Mouse (Mus musculus): Measurements from ENCODE around the gene Tmem200c.

Tmem200c gene

DNA sequence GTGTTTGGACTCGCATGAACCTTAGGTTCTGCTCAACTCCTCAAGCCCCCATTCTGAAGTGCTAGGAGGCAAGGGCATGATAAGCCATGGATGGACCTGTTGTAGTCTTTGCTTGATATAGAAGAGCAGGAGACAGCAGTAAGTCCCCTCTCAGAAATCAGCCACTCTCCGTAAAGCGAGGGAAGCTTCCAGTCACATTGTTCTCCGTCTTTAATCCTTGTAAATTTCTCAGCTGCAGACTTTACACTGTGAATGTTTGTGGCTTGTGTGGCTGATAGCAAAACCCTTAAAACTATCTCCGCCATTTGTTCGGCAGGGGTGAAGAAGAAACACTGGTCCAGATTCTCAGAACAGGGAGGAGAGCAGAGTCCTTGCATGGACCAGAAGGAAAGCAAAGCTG is at the start of gene Tmem200c:
Gene Tmem200c, plus strand, starts transcription at position 301 of the 400 bp plus-strand sequence.
- DNase-seq, result no peak

DNA sequence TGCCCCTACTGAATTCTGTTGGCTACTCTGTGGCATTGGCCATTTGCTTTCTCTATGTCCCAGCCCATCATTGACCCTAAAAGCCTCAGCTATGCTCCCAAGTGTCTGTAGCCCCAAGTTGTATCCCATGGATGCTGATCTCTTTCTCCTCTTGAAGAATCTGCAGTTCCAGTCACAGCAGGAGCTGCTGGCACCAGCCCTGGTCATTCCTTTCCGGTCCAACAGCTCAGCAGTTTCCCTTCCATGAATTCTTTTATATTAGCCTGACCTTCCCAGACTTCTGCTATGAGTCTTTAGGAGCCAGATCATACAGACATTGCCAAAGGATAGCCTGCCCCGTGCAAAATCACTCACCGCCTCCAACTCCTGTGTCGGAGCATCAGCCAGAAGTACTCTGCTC is 32.7 kb upstream of the Tmem200c start:
- DNase-seq, result no peak

DNA sequence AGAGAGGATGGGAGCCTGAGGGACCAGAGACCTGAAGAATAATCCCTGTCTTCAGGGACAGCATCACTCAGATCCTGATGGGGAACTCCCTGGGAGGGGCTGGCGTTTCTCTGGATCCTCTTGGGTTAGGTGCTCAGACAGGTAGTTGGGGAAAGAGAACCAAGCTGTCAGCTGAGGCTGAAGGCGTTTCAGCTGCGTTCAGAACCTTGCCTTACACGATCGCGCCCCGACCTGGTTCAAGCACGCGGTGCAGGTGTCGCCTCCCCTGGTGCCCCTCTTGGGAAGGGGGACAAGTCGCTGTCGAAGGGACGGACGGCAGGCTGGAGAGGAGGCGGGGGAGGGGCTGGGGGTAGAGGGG is 10.2 kb downstream of the Tmem200c start:
- no peak for DNase-seq

DNA sequence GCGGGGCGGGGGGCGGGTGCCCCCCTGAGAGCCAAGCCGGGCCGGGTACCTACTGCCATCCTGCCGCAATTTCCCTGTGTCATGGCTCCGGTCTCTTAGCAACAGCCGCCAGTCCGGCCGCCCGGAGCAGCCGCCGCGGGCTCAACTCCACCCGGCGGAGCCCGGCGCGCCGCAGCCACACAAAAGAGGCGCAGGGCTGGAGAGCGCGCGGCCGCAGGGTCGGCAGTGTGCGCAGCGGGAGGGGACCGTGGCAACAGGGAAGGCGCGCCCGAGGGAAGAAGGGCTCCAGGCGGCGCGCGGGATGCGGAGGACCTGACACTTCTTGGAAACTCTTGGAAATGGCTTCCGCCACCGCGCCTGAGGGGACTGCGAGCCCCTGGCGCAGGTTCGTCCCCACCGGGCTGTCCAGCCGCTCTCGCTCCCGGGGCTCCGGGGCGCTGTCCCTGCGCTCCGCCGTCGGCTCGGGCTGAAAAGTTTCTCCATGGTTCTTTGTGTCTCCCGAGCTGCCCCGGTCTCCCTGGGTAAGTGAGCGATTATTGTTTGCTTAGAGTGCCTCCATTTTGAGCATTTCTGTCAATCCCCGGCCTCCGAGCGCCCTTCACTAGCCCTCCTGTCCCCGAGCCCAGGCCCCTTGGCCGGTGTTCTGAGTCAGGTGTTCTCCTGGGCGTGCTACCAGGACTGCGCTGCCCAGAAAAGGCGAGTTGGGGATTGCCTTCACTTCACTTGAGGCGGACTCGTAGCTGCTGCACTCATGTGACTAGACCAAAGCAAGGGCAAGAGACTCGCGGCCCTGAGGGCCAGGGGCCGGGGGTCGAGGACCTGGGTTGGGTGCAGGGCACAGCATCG is 10.8 kb downstream of the Tmem200c start:
- DNase-seq, result no peak

DNA sequence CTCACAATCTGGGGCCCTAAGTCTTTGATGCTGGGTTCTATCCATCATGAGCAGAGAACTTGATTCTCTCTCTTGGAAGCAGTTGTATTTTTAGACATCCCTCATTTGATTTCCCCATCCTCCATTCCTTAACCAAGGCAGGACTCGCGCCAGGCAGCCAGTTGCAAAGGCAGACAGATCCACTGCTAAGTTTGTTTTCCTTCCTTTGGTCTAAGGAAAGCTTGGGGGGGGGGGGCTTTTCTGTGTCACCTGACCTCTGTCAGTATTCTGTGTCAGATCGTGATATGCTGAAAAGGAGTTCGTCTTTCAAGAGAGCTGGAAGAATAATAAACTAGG is 11.4 kb downstream of the Tmem200c start:
- DNase-seq, result no peak

DNA sequence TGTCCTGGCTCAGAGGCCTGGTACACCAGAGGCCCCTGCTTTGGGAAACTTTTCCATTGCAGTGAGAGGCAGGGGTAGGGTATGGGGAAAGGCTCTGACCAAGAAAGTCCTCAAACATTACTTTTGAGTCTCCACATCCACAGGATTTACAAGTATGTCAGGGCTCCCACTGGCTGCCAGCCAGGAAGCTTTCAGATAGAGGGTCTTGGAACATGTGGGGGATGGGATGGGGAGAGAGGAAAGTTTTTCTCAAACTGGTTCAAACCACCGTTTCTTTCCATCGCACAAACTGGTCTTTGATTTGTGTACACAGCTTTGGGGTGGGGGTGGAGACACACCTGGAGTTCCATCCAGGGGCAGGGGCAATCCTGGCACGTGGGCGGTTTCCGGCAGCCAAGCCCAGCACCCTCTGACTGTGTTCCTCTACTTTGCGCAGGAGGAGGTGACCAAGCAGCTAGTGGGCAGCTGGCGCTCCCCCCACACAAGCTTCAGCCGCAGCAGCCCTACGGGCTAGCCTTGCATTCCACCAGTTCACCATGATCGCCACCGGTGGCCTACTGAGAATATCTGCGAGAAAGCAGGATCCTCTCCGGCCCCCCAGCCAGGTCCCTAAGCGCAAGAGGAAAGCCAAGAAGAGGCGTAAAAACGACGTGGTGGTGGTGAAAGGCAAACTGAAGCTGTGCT is 13.6 kb downstream of the Tmem200c start:
- no peak for DNase-seq

DNA sequence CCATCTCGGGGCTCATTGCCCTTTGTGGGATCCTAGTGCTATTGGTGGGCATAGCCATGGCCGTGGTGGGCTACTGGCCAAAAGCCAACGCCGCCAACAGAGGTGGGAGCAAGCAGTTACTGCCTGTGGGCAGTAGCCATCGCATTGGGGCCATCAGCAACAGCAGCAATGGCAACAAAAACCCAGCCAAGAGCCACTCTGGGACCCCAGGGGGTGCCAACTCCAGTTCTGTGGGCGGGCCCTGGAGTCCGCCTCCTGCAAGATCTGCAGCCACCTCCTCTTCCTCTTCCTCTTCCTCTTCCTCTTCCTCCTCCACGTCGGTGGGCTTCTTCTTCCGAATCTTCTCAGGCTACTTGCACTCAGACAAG is 14.1 kb downstream of the Tmem200c start:
- no peak for DNase-seq

DNA sequence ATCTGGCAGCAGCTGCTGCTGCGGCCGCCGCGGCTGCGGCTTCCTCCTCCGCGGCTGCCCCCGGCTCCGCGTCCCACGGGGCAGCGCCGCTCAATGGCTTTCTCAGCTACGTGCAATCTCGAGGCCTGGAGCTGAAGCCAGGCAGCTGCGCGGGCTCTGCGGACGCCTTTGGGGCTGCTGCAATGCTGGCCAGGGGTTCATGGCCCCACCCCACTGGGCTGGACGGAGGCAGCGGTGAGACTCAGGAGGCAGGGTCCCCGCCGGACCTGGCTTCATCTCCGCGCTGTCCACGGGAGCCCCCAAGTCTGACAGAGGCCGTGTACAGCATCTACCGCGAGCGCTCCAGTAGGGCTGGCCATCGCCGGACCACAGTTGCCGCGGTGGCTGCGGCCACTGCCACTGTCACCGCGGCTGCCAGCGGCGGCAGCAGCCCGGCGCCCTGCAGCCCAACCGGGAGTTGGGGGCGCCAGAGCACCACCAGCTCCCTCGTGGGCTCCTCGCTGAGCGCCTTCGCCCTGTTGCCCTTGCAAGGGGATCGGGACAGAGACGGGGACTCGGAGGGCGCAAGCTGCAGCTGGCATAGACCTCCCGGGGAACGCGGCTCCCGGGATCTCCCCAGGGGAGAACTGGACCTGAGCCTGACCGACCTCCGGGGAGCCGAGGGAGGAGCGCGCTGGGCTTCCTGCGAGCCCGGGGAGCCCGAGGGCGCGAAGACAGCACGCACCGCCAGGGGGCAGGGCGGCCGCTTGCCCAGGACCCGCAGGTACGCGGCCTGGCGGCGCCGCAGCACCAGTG is 14.9 kb downstream of the Tmem200c start:
- no peak for DNase-seq

DNA sequence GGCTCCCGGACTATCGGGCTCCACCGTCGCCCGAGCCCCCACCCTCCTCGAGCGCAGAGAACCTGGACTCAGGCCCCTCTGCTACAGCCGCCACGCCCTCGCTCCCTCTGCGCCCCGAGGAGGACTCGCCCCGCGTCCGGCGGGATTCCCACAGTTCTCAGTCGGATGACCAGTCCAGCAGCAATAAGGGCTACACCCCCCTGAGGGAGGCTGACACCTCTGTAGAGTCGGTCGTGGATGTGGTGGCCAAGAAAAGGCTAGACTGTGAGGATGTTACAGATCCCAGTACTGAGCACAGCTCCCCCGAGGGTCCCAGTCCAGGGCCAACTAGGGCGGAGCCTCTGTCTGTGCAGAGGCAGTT is 15.4 kb downstream of the Tmem200c start:
- no peak for DNase-seq

DNA sequence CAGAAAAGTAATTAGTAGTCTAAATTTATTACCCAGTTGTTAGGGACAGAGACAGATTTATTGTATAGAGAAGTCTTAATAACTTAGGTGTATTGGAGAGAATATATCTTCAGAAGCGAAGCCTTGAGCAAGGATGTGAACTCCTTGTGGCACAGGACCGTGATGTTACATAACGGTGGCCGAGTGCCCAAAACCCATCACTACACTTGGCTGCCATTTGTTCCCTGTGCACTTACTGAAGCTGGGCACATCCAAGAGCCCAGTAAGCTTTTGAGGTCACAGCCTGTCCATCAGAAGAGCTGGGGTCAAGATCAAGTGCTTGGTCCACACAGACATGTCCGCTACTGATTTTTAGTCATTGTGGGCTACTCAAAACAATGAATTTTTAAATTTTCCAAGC is 19.5 kb downstream of the Tmem200c start:
- no peak for DNase-seq

DNA sequence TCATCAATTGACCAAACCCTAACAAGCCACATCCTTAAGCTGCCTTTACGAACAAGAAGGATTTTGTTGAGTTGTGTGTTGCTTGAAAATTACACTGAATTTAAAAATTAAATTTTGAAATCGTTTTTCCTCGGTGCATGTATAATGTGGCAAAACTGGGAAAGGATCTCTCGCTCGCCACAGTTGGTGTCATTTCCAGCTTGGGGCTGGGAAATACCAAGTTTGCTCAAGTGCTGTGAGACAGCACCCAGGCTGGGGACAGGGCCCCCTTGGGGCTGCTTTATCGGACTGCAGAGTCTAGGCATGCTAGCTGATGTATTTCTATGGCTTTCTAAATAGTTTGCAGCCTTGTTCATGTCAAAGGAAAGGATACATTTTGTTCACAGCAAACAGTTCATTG is 22.3 kb downstream of the Tmem200c start:
- DNase-seq, result no peak

DNA sequence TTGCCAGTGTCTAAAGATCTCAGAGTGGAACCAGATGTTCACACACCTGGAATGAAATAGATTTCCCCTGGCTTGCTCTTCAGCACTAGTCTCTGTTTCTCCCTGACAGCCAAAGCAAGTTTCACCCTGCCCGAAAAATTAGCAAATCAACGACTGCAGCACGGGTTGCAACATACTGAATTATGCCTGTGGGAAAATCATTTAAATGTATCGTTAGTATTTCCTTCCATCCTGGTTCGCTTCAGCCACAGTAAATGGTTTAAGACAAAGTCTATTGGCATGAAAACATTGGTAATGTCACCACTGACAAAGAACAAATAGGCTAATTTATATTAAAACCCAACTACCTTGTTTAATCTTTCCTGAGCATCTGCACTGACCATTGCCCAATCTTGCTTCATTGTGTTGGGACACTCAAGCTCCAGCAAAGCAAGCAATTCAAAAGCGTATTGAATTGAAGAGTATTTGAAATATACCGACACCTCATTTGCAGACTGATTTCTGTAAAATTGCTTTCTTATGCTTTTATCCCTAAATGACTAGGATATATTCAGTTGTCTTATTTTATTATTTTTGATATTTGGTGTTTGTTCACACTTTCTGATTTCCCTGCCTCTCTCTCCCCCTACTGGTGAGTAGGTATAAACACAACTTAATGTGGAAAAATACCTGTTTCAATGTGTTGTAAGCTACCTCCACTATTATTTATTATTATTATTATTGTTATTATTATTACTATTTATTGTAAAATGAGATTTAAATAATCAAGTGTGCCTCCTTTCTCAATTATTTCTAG is 25.9 kb downstream of the Tmem200c start:
- no peak for DNase-seq

DNA sequence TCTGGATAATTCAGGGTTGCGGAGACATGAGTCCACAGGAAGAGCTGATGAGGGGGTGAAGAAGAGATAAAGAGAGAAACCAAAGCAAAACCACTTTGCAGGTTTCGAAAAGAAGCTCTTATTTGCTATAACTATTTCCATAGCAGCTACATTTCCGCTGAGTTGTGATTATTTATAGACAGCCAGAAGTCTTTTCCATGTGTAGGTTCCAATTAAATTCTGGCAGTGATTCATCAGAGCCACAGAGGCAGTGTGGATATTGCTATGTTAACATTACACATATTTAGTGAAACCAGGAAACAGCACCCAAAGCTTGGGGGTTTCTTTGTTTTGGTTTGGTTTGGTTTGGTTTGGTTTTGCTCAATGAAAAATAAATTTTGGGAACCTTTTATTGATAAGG is 37.8 kb downstream of the Tmem200c start:
- DNase-seq, result no peak

DNA sequence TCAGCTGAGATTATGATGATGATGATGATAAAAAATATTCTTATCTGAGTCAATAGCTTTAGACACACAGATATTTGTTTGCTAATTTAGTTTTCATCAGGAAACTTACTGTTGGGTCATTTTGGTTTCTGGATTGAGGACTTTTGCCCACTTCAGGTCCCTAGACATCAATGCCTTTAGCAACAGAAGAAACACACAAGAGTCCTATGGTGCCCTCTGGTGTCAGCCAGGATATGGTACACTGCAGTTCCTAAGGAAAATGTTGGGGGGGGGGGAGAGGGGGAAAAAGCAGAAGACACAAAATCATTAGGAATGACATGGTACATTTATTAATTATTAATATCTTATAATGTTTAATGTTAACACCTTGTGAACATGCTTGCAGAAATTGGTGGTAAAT is 42.0 kb downstream of the Tmem200c start:
- DNase-seq, result no peak

DNA sequence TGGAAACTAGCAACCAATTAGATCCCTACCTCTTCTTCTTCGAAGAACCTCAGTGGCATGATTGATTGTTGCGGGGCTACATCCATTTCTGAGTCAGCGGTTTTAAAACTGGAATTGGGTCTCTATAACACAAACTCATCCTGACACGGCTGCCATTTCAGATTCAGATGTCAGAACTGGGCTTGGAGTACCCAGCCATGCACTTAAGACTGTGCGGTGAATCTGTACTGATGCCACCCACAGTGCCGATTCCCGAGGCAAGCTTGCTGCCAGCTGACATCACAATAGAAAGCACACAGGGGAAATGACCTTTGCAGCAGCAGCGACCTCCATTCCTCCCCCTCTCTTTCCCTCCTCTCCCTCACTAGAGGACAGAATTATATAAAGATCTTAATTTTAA is 47.6 kb downstream of the Tmem200c start:
- no peak for DNase-seq

DNA sequence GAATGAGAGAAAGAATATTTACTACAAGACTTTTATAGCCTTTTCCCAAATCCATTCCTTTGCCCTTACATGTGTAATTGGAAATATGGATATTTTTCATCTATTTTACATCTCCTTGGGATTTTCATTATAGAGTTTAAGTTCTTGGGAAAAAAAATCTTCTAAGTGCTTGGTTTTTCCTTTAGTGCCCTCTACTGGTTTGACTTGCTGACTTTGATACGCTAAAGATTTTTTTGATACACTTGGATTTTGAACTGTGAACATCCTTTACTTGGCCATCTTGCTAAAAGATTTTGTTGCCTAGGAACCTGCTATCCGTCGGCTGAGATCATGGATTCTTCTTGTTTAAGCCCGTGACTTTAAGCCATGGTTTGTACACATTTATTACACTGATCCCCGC is 48.8 kb downstream of the Tmem200c start:
- DNase-seq, result no peak

DNA sequence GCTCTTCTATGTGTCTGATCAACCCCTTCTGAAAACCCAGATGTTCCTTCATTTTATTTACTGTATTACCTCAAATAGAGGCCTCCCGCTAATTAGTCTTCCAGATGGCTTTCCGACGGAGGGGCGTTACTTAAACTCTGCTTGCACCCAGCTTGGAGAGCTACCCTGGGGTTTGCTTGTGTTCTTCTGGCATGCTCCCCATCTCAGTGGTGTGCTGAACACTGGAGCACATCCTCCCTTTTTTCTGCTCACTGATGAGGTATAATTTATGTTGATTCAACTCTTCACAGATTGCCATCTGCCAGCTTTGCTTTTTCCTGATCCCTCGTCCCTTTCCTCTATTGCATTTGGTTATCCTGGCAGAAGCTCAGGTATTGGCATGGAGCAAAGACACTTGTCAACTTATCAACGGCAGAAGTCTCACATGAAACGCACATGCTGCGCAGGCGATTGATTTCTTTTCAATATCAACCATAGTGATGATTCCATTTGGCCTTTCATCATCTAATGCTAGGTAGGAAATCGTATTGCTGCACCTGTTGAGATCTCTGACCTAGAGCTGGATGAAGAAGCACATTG is 49.6 kb downstream of the Tmem200c start:
- no peak for DNase-seq

DNA sequence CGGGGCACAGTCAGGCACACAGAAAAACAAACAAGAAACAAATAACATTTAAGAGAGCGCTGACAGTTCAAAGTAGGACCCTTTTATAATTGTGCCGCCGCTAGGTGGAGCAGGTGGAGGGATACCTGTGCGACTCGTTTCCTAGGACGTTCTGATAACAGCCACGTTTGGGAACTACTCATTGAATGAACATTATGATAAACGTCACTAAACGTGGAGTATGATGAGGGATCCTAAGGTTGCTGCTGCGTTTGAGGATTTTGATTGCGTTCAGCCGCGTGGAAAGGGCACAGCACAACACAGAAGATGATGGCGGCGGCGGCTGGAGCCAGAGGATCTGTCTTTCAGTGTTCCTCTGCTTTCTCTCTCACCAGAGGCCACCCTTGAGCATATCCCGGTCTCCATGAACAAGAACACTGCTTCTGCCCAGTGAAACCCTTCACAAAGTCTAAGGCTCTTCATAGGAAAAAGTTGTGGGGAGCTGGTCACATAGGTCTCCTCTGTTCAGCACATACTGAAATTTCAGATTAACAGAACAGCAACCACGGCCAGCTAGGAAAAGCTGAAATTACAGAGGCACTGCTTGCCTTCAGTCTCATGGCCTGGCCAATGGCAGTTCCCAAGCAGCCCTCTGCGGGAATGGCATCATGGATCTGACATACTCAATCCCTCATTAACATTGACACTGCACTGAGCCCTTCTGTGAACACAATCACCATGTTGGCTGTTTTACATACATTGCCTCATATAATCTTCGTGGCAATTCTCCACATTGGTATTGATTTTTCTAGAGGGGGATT is 55.5 kb downstream of the Tmem200c start:
- no peak for DNase-seq

DNA sequence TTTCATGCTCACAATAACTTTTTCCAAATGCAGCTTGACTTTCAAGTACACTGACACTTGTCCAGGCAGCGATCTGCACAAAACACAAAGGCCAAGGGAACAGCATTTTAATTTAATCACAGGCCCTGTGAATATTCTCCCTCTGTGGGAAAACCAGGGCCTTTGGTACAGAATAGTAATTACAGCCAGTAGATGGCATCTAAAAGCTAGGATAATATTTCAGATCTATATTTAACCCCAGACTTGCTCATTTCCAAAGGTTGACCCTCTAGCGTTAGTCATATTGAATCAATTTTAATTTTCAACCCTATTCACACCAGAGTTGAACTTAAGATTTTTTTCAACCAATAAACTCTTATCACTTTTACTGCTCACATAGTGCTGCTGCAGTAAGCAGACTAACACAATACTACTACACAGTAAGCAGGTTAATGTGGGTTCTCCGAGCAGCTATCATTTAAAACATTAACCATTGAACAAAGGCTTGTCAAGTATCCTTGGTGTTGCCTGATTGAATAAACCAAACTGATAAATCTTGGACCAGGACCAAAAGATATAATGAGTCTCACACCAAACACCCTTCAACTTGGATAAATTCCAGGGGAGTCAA is 57.2 kb downstream of the Tmem200c start:
- no peak for DNase-seq

DNA sequence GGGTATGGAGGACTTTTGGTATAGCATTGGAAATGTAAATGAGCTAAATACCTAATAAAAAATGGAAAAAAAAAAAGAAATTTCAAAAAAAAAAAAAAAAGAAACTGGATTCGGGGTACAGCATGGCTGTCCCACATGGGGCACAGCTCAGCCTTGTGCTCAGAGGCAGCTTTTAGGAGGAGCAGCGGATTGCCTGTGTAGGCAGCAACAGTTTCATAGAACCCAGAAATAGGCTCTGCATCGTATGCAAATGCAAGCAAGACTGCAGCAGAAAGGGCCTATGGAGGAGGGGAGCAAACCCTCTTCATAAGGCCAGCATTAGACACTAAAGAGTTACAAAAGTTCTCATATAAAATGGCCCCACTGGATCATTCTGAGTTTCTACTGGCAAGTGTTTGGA is 64.2 kb downstream of the Tmem200c start:
- no peak for DNase-seq
